Mouse (Mus musculus) limb, embryonic 15.5 days (tissue): Measurements from ENCODE around the gene Kctd14. TPM values are rescaled to one million over a fixed set of nuclear protein-coding genes. Genes with fewer than 3 reads are reported as not detected.
"Not testable (repeated sequence)": the region's sequence is repeated elsewhere in the genome, so short reads cannot be mapped to it uniquely, and the experiment has no call there.

ENCODE experiments used
- ATAC-seq: fragments of 200-750 bp; cut with Nextera tagmentation; 2 replicates; pipeline ENCODE4 v1.8.0; 2017; ENCODE audit warnings: low read depth, moderate TSS enrichment; ENCODE audit not compliant: insufficient number of reproducible peaks, low FRiP score, low TSS enrichment
- H3K27ac ChIP-seq: fragments of 300-500 bp; sonication (generic); 2 replicates; pipeline ENCODE4 v1.5.1; 2015; ENCODE audit warnings: moderate library complexity, mild to moderate bottlenecking, inconsistent platforms
- H3K27me3 ChIP-seq: fragments of 300-500 bp; sonication (generic); 2 replicates; pipeline ENCODE4 v1.6.1; 2015; ENCODE audit warnings: inconsistent platforms
- H3K36me3 ChIP-seq: fragments of 300-500 bp; sonication (generic); 2 replicates; pipeline ENCODE4 v1.6.1; 2015; ENCODE audit warnings: inconsistent platforms
- H3K4me1 ChIP-seq: fragments of 300-500 bp; sonication (generic); 2 replicates; pipeline ENCODE4 v1.6.1; 2015; ENCODE audit warnings: inconsistent platforms
- H3K4me2 ChIP-seq: fragments of 300-500 bp; sonication (generic); 2 replicates; pipeline ENCODE4 v1.6.1; 2015; ENCODE audit warnings: mild to moderate bottlenecking, inconsistent platforms
- H3K4me3 ChIP-seq: fragments of 300-500 bp; sonication (generic); 2 replicates; pipeline ENCODE4 v1.5.1; 2015; ENCODE audit warnings: mild to moderate bottlenecking, inconsistent platforms
- H3K9ac ChIP-seq: fragments of 300-500 bp; sonication (generic); 2 replicates; pipeline ENCODE4 v1.6.1; 2015; ENCODE audit warnings: inconsistent platforms
- H3K9me3 ChIP-seq: fragments of 300-500 bp; sonication (generic); 2 replicates; pipeline ENCODE4 v1.6.1; 2016; ENCODE audit warnings: inconsistent platforms
- WGBS: fragments of 180-500 bp; shearing (Covaris S2); methylation state at CpG from one replicate; pipeline ENCODE4 v1.1.7; 2015; 5-methylcytosine and 5-hydroxymethylcytosine counted together
- polyA plus RNA-seq: library from polyadenylated mRNA; unstranded; fragments of >200 nt; fragmentation: Nextera tagmentation; extraction: Ambion mirVana; gene quantifications from 2 replicates; pipeline ENCODE4 v1.2.1, GENCODE M21; 2015

Kctd14 gene
- polyA plus RNA-seq, 1 experiment from 2014 or later = 3.4 TPM

DNA sequence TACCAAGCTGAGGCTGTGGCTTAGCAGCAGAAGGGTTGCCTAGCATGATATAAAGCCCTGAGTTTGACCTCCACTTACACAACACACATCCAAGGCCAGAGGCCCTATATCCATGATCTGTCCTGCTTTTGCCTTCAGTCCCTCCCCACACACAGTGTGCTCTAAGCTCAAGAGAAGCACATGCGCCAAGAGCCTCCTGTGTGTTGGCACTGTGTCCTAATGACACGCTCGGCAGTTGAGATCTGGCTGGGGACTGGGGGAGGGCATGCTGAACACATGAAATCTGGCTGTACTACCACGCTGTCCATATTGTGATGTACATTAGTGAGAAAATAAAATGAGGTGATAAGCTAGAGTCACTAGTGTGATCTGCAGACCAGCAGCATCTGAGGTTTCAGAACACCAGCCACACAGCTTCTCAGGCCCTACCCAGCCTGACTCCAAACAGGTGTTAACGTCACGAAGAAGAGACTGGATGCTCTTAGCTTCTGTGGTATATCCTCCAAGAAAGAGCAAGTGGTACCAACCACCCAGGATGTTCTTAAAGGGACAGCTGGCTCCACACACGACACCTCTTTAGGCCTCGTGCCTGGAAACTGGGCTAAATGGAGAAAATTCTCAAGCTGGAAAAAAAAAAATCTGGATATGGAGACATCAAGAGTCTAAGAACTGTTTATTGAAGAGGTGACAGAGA is 30.0 kb upstream of the Kctd14 start:
- Histone ChIP-seq H3K27ac (no peak overlapping the region), H3K9ac (no peak overlapping the region), H3K4me1 (peaks cover 6% of the 10 kb centered on the region; the same call in 1 of the 2 replicates), H3K4me2 (no peak overlapping the region), H3K36me3 (no peaks in the 10 kb centered on the region), H3K9me3 (no peaks in the 10 kb centered on the region), H3K27me3 (no peaks in the 10 kb centered on the region), H3K4me3 (no peak overlapping the region)
- 74% methylated on average over 8 of the region's 8 CpGs for whole genome bisulfite sequencing
- no peak for ATAC-seq

- no peak overlapping the region for H3K27ac ChIP-seq
- no peak overlapping the region for H3K4me2 ChIP-seq
- 0 out of 2 replicates have a peak, but pooled peaks cover 2% of the 10 kb centered on the region for H3K4me1 ChIP-seq
- no peaks in the 10 kb centered on the region for H3K36me3 ChIP-seq
- H3K9me3 ChIP-seq = no peaks in the 10 kb centered on the region
- 52% methylated on average over 5 of the region's 5 CpGs for WGBS
- H3K27me3 ChIP-seq = no peaks in the 10 kb centered on the region
- no peak overlapping the region for H3K4me3 ChIP-seq
- H3K9ac ChIP-seq = no peak overlapping the region
- no peak for ATAC-seq
Measured at GRCm38 (mm10) chr7:97423754-97424153, 27.4 kb upstream of the Kctd14 start.

GRCm38 (mm10) chr7:97424621-97425245 is 26.4 kb upstream of the Kctd14 start:
- Histone ChIP-seq H3K4me3 (no peak overlapping the region), H3K27ac (no peak overlapping the region), H3K36me3 (no peaks in the 10 kb centered on the region), H3K9ac (no peak overlapping the region), H3K27me3 (no peaks in the 10 kb centered on the region), H3K4me2 (no peak overlapping the region), H3K4me1 (peaks cover 5% of the 10 kb centered on the region), H3K9me3 (no peaks in the 10 kb centered on the region)
- 9% methylated on average over 12 of the region's 12 CpGs for WGBS
- peak; percentile 68; the same call in 1 of the 2 replicates for ATAC-seq

GRCm38 (mm10) chr7:97426566-97426965 is 24.6 kb upstream of the Kctd14 start:
- no peak overlapping the region for H3K9ac ChIP-seq

DNA sequence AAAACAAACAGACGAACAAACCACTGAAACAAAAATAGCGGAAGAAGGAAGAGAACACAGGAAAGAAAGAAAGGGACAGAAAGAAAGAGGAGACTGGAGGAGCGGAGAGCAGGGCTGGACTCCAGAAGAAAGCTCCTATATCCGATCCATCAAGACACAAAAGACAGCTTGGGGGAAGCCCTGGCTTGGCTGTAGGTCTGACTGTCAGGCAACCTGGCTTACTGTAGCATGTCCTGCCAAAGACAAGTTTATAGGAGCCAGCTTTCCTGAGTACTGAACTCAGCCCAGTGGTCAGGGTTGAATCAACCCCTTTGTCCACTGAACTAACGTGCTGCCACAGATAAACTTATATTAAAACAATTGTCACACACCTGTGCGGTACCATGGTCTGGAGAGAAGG is 23.8 kb upstream of the Kctd14 start:
- Histone ChIP-seq H3K4me1 (peaks cover 8% of the 10 kb centered on the region), H3K27ac (no peak overlapping the region), H3K4me3 (no peak overlapping the region), H3K9ac (no peak overlapping the region), H3K4me2 (no peak overlapping the region), H3K9me3 (no peaks in the 10 kb centered on the region), H3K27me3 (no peaks in the 10 kb centered on the region), H3K36me3 (no peaks in the 10 kb centered on the region)
- 82% methylated on average over 6 of the region's 6 CpGs for WGBS
- no peak for ATAC-seq

More at GRCm38 (mm10) chr7:97426566-97426965, 24.6 kb upstream of the Kctd14 start:
- H3K36me3 ChIP-seq = no peaks in the 10 kb centered on the region
- ATAC-seq = no peak
- no peak overlapping the region for H3K4me2 ChIP-seq
- 68% methylated on average over 6 of the region's 6 CpGs for WGBS
- H3K4me1 ChIP-seq = peaks cover 8% of the 10 kb centered on the region
- H3K9me3 ChIP-seq = no peaks in the 10 kb centered on the region
- no peak overlapping the region for H3K4me3 ChIP-seq
- H3K27me3 ChIP-seq = no peaks in the 10 kb centered on the region
- no peak overlapping the region for H3K27ac ChIP-seq

GRCm38 (mm10) chr7:97427778-97428420 is 23.2 kb upstream of the Kctd14 start:
- 74% methylated on average over 5 of the region's 5 CpGs for WGBS
- Histone ChIP-seq H3K27me3 (no peaks in the 10 kb centered on the region), H3K4me2 (no peak overlapping the region), H3K27ac (no peak overlapping the region), H3K9me3 (no peaks in the 10 kb centered on the region), H3K36me3 (no peaks in the 10 kb centered on the region), H3K4me3 (no peak overlapping the region), H3K4me1 (peaks cover 8% of the 10 kb centered on the region), H3K9ac (no peak overlapping the region)
- no peak for ATAC-seq

GRCm38 (mm10) chr7:97429705-97430104 is 21.4 kb upstream of the Kctd14 start:
- Histone ChIP-seq H3K27ac (no peak overlapping the region), H3K4me2 (no peak overlapping the region), H3K36me3 (no peaks in the 10 kb centered on the region), H3K9ac (no peak overlapping the region), H3K4me1 (peaks cover 8% of the 10 kb centered on the region), H3K9me3 (no peaks in the 10 kb centered on the region), H3K27me3 (no peaks in the 10 kb centered on the region), H3K4me3 (no peak overlapping the region)
- no peak for ATAC-seq
- WGBS = 2% methylated on average over 5 of the region's 5 CpGs

GRCm38 (mm10) chr7:97433517-97433916 is 17.6 kb upstream of the Kctd14 start:
- H3K4me2 ChIP-seq, H3K9ac ChIP-seq, H3K36me3 ChIP-seq, H3K9me3 ChIP-seq, H3K27me3 ChIP-seq, H3K4me3 ChIP-seq, H3K27ac ChIP-seq, ATAC-seq, H3K4me1 ChIP-seq: not testable (repeated sequence)
- WGBS = 64% methylated on average over 3 of the region's 3 CpGs

GRCm38 (mm10) chr7:97434517-97434916 is 16.6 kb upstream of the Kctd14 start:
- no peak overlapping the region for H3K4me3 ChIP-seq
- no peak overlapping the region for H3K9ac ChIP-seq
- H3K4me2 ChIP-seq = no peak overlapping the region
- H3K27ac ChIP-seq = no peak overlapping the region
- no peak for ATAC-seq
- H3K9me3 ChIP-seq = no peaks in the 10 kb centered on the region
- 69% methylated on average over 10 of the region's 10 CpGs for WGBS
- no peaks in the 10 kb centered on the region for H3K36me3 ChIP-seq
- peaks cover 6% of the 10 kb centered on the region for H3K4me1 ChIP-seq
- no peaks in the 10 kb centered on the region for H3K27me3 ChIP-seq

GRCm38 (mm10) chr7:97438986-97439385 is 12.1 kb upstream of the Kctd14 start:
- Histone ChIP-seq H3K4me1 (no peaks in the 10 kb centered on the region), H3K9ac (no peak overlapping the region), H3K4me3 (no peak overlapping the region), H3K9me3 (no peaks in the 10 kb centered on the region), H3K36me3 (no peaks in the 10 kb centered on the region), H3K27ac (no peak overlapping the region), H3K27me3 (no peaks in the 10 kb centered on the region), H3K4me2 (no peak overlapping the region)
- no peak for ATAC-seq

- no peak overlapping the region for H3K4me2 ChIP-seq
- H3K36me3 ChIP-seq = no peaks in the 10 kb centered on the region
- peak; percentile 83 for ATAC-seq
- WGBS = 20% methylated on average over 6 of the region's 6 CpGs
- H3K9me3 ChIP-seq = no peaks in the 10 kb centered on the region
- no peak overlapping the region for H3K9ac ChIP-seq
- H3K27ac ChIP-seq = peak overlapping the region; percentile 81
- H3K4me1 ChIP-seq = peaks cover 20% of the 10 kb centered on the region
- H3K27me3 ChIP-seq = no peaks in the 10 kb centered on the region
- H3K4me3 ChIP-seq = no peak overlapping the region
Measured at GRCm38 (mm10) chr7:97446171-97446925, 4.8 kb upstream of the Kctd14 start.
